Mouse (Mus musculus) right cerebral cortex, postnatal 10 days (tissue): ENCODE measurements at regions not wholly inside any gene's neighbourhood (a gene's known extent, or its start where the extent isn't known, plus 50 kb on each side); places are given as distances from the start of the nearest gene placed in this dataset.
A peak's percentile ranks its signal among the peaks of the same experiment; 100 is the strongest.
"Not testable (repeated sequence)": the region's sequence is repeated elsewhere in the genome, so short reads cannot be mapped to it uniquely, and the experiment has no call there.

Source experiments
- DNase-seq, 2 experiments: peaks; one replicate each; pipeline ENCODE4 v3.0.0; 2021; ENCODE audit warnings: low spot score in 2 of 2

- no peak for DNase-seq
These were observed 306.8 kb upstream of the Ercc4 start for GRCm38 (mm10) chr16:12802651-12803050.

DNA sequence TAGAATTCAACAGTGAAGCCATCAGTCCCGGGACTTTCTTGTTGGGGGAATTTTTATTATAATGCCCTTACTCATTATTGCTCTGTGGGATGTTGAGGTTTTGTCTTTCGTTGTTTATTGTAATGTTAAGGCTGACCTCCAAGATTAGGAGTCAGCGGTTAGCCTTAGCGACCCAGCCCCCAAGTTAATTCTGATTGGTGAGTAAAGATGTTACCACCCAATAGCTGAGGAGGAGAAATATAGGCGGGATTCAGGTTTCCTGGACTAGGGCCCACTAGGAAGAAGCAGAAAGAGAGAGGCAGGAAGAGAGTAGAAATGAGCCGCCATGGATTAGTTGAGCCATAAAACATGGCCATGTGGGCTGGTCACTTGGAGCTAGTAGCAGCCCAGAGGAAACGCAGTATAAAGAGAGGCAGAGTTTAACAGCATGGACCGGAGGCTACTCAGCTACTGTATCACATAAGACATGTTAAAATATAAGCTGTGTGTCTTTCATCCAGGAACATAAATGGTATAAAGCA lies 302.1 kb upstream of the Ercc4 start:
- no peak for DNase-seq

GRCm38 (mm10) chr16:12811088-12811487 lies 298.4 kb upstream of the Ercc4 start:
- DNase-seq: no peak

DNA sequence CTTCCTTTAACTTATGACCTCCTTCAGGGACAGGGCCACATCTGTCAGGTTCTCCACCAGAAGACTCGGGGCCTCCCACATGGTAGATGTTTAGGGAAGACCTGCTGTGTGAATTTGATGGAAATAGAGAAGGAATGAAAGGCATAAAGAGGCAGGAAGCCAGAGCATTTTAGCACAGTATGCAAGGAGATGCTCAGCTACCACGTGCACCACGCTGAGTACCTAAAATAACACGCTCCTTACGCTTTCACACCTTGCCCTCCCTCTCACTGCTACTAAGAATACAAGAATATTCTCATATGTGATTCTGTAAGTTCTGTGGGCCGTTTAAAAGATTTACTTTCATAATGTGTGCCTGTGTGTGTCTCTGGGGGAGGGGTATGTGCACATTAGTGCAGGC lies 284.8 kb upstream of the Ercc4 start:
- peak; percentile 30 to 47 for DNase-seq

GRCm38 (mm10) chr16:12826222-12826621 lies 283.3 kb upstream of the Ercc4 start:
- no peak for DNase-seq

- peak in 1 of 2 experiments; percentile 27 for DNase-seq
These were observed 278.2 kb upstream of the Ercc4 start for GRCm38 (mm10) chr16:12831308-12831707.

GRCm38 (mm10) chr16:12856356-12856755 lies 253.1 kb upstream of the Ercc4 start:
- DNase-seq: no peak

GRCm38 (mm10) chr16:12859714-12860355 lies 249.6 kb upstream of the Ercc4 start:
- peak; percentile 24 to 32 for DNase-seq

DNA sequence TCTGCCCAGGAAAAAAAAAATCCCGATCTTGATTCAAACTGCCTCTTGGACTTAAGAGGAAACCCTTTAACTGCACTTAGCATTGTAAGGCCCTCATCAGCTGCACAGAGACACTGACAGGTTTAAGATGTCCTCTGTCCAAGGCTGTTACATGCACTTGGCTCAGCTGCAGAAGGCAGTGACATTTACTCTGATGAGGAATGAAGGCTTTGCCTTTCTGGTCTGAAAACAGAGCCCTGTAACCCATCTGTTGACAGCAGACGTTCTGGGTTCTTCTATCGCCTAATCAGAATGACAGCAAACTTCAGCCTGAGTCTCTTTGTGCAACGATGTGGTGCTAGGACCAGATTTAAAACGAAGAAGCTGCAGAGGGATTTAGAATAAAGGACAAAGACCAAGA lies 246.9 kb upstream of the Ercc4 start:
- no peak for DNase-seq

DNA sequence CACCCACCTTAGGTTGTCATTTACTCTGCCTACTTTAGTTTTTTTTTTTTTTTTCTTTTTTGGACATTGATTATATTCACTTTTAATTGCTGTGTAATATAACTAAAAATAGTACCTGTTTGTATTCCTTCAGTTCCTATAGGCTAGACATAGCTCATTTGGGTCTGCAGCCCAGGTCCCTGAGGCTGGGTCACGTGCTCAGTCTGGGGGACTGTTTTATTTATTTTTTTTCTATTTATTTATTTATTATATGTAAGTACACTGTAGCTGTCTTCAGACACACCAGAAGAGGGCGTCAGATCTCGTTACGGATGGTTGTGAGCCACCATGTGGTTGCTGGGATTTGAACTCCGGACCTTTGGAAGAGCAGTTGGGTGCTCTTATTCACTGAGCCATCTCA lies 231.2 kb upstream of the Ercc4 start:
- not testable (repeated sequence) for DNase-seq

DNA sequence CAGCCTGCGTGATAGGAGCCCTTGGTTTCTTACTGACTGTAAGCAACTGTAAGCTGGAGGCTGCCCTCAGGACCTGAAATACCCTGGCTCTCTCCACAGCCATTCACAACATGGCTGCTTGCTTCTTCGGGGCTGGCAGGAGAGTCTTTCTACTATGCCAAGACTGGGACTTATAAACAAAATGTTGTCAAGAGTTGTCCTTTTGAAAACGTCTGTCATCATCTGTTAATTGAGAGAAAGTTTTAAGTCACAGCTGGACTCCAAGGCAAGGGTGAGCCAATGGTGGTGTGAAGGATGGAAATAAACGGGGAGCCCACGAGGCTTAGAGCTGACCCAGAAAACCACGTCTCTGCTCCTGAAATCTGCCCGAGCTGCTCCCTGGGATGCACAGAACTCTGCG lies 229.5 kb upstream of the Ercc4 start:
- DNase-seq: no peak

DNA sequence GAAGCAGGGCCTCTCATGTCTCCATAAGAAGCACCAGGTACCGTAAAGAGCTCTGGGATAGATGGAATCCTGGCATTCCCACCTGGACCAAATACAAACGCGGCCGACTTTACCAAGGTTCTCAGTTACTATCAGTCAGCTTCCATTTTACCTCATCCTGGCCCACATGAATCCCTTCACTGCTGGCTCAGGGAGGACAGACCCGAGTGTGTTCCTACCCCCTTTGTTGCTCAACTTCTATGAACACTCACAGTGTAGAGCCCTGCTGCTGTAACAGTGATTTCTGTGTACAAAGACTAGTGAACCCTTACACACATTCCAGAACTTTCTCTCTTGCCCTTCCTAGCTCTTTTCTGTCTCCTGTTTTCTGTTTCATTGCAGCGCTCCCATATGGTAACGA lies 229.0 kb upstream of the Ercc4 start:
- DNase-seq: no peak

DNA sequence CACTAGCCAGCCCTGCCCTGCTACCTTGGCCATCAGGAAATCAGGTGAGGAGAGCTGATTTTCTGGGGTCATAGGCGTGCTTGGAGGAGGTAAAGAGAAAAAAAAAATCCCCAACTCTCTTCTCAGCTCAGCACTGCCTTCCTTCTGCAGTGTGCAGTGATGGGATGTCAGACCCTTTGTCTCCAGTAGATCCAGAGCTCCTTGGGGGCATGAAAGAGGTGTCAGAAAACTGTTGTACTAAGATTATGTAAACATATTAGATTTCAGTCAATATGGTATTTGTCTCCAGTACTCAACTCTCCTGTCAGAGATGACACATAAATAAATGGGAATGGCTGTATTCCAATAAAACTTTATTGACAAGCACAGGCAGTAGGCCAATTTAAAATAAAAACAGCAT lies 226.8 kb upstream of the Ercc4 start:
- DNase-seq: no peak

DNA sequence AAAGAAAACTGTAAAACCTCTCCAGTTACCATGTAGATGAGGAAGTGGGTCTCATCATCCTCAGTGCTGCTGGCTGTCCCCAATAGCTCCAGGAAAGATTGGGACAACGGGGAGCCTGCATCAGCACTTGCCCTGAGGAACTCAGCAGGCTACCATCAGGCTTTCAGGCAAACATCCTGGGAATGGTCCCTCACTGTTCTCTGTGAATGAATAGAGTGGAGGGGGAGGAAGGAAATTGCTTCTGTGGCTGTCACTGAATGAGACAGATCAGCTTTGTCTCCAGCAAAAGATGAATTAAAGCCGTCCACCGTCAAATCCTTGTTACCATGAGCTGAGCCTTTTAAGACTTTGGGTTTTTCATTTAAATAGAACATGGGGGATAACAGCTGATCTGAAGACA lies 224.9 kb upstream of the Ercc4 start:
- DNase-seq: no peak

DNA sequence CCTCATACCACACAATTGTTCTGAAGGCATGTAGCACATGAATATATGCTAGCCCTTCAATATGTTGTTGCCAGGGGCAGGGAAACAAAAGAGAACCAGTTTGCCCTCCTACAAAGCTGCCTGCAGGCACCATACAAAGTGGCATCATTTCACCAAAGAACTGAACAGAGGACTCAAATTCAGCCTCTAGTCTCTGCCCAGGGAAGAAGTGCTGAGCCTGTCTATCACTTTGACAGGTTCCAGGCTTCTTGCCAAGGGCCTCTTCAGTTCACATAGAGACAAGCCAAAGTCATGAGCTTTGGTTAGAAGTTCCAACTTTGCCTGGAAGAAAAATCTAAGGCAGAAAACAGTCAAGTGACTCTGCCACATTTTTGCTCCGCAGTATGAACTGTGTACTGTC lies 223.4 kb upstream of the Ercc4 start:
- no peak for DNase-seq

- no peak for DNase-seq
These were observed 222.1 kb upstream of the Ercc4 start for GRCm38 (mm10) chr16:12887381-12887780.

- no peak for DNase-seq
These were observed 219.4 kb upstream of the Ercc4 start for GRCm38 (mm10) chr16:12890094-12890493.

- DNase-seq: no peak
These were observed 218.9 kb upstream of the Ercc4 start for GRCm38 (mm10) chr16:12890545-12890944.

DNA sequence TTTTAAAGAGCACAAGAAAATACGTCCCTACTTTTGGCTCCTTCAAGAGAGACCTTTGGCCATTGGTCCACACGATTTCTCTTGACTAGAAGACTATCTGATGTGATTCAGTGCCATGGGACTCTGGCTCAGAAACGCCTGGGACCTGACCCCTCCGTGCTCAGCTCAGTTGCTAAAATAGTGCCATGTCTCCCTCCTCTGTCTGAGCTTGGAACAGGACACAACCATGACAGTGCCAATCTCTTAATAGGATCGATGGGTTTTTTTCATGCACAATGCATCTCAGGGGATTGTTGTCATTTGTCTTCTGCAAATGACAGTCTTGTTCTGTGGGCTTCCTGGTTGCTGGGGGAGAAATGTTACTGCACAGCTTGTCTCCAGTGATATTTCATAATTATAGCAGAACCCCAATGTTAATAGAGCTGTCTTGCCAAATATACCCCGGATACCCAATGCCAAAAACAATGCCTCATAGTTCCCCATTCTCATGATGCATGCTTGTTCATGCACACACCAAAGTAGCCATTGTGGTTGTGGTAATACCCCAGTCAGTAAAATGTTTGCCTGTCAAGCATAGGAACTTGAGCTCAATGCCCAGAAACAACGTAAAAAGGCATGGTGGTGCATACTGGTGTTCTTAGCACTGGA lies 216.7 kb upstream of the Ercc4 start:
- DNase-seq: no peak

DNA sequence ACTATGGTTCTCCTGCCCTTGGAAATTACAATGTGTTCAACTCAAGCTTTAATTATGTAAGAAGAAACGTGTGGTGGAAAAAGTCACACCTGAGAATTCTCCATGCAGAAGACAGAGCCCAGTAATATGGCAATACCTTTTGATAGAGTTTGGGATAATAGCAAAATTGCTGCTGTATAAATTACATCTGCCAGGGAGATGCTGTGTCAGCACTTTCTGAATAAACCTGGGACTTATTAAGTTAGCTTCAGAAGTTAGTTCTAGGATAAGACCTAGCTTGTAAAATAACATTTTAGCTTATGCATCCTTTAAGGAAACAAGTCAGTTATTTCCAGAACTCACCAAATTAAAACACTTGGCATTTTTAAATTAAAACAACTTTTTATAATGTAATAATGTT lies 212.2 kb upstream of the Ercc4 start:
- DNase-seq: no peak

- no peak for DNase-seq
These were observed 208.8 kb upstream of the Ercc4 start for GRCm38 (mm10) chr16:12900670-12901069.

DNA sequence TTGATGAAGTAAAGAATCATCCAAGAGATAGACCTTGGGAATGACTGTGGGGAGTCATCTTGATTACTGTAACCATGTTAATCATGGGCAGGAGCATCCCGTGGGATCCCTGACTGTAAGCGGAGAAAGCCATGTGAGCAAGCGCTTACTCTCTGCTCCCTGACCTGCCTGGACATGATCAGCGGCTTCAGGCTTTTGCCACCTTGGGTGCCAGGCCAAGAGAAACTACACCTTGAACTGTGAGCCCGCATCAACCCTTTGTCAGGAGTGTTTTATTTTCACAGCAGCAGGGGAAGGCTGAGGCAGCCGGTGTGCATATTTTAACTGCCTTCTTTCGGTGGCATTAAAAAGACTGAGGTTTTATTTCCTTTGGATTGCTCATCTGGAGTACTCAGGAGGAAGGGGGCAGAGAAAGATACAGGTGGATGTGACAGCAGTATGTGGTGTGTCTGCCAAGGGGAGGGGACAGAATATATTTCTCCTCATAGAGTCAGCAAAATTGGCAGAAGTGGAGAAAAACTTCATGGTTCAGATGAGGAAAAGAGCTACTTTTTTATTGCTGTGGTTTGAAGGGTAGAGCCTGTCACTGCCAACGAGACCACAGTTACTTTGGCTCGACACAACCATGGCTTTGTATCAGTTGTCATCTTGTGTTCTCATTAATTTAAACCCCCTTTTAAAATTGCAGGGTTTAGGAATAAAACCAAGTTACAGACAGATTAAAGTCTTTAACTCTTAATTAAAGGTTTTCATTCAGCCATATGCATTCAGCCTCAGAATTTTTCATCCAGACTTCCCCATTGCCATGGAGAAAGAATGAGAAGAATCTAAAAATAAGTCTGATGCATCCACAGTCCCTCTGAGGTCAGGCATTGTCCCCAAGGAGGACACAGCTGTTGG lies 208.1 kb upstream of the Ercc4 start:
- DNase-seq: no peak

- DNase-seq: no peak
These were observed 207.5 kb upstream of the Ercc4 start for GRCm38 (mm10) chr16:12901996-12902319.
